Mouse (Mus musculus) myocyte (in vitro differentiated cells): ENCODE measurements around the gene Arnt2.

Experiments used
- CEBPB ChIP-seq: IDR thresholded peaks from 2 replicates; pipeline ENCODE4 v1.6.1; 2011; ENCODE audit warnings: mild to moderate bottlenecking, moderate library complexity; ENCODE audit not compliant: poor library complexity, insufficient read depth, severe bottlenecking
- E2F4 ChIP-seq: IDR thresholded peaks from one replicate; pipeline ENCODE4 v1.6.1; 2011; ENCODE audit warnings: mild to moderate bottlenecking, control low read depth, moderate library complexity; ENCODE audit not compliant: insufficient read depth
- MAX ChIP-seq: IDR thresholded peaks from one replicate; pipeline ENCODE4 v1.6.1; 2011; ENCODE audit warnings: low read depth, mild to moderate bottlenecking, control low read depth
- MYOD1 ChIP-seq, 3 experiments: IDR thresholded peaks; one replicate each; pipeline ENCODE4 v1.6.1; 2011; ENCODE audit warnings: control low read depth in 2 of 3, low read depth in 2 of 3, mild to moderate bottlenecking in 2 of 3, moderate library complexity in 1 of 3; ENCODE audit not compliant: insufficient read length in 2 of 3, control insufficient read depth in 1 of 3
- MYOG ChIP-seq, 3 experiments: IDR thresholded peaks; one replicate each; pipeline ENCODE4 v1.6.1; 2011; ENCODE audit warnings: control low read depth in 2 of 3, low read depth in 2 of 3, mild to moderate bottlenecking in 2 of 3; ENCODE audit not compliant: insufficient read length in 2 of 3, control insufficient read depth in 1 of 3, insufficient read depth in 1 of 3
- POLR2A ChIP-seq: IDR thresholded peaks from one replicate; pipeline ENCODE4 v1.6.1; 2011; ENCODE audit warnings: low read depth, mild to moderate bottlenecking, control low read depth, moderate library complexity; ENCODE audit not compliant: insufficient read length
- POLR2AphosphoS2 ChIP-seq: IDR thresholded peaks from one replicate; pipeline ENCODE4 v1.6.1; 2011; ENCODE audit warnings: low read depth, control low read depth; ENCODE audit not compliant: insufficient read length
- REST ChIP-seq: IDR thresholded peaks from one replicate; pipeline ENCODE4 v1.6.1; 2011; ENCODE audit warnings: mild to moderate bottlenecking, control low read depth, moderate library complexity; ENCODE audit not compliant: insufficient read depth, insufficient read length
- SRF ChIP-seq: IDR thresholded peaks from one replicate; pipeline ENCODE4 v1.6.1; 2011; ENCODE audit warnings: low read depth; ENCODE audit not compliant: control insufficient read depth, insufficient read length
- TCF12 ChIP-seq: IDR thresholded peaks from one replicate; pipeline ENCODE4 v1.6.1; 2011; ENCODE audit warnings: mild to moderate bottlenecking, control low read depth; ENCODE audit not compliant: poor library complexity, insufficient read depth, severe bottlenecking
- TCF3 ChIP-seq: IDR thresholded peaks from one replicate; pipeline ENCODE4 v1.6.1; 2011; ENCODE audit warnings: low read depth, control low read depth; ENCODE audit not compliant: insufficient read length
- USF1 ChIP-seq: IDR thresholded peaks from one replicate; pipeline ENCODE4 v1.6.1; 2011; ENCODE audit warnings: low read depth, mild to moderate bottlenecking, control low read depth, moderate library complexity

GRCm38 (mm10) chr7:84401641-84402455, 8.1 kb downstream of the Arnt2 start:
- TF ChIP-seq E2F4 (no peak), CEBPB (no peak), USF1 (no peak), MYOD1 (IDR thresholded peaks at IDR 0.05; ENCODE audit: control insufficient read depth in 1 of 3, insufficient read length in 2 of 3, low read depth in 2 of 3) (no peak), POLR2AphosphoS2 (no peak), POLR2A (no peak), SRF (no peak), TCF12 (no peak), MYOG (IDR thresholded peaks at IDR 0.05; ENCODE audit: control insufficient read depth in 1 of 3, insufficient read depth in 1 of 3, insufficient read length in 2 of 3, low read depth in 2 of 3) (no peak), MAX (no peak), REST (no peak), TCF3 (no peak)
